Mouse (Mus musculus) left cerebral cortex, adult 18-20 months (tissue): ENCODE results near the gene Grin1. TPM values are rescaled to one million over a fixed set of nuclear protein-coding genes. Genes with fewer than 3 reads are reported as not detected.
"Not testable (repeated sequence)": the region's sequence is repeated elsewhere in the genome, so short reads cannot be mapped to it uniquely, and the experiment has no call there.

Experiments
- DNase-seq, 2 experiments: peaks; one replicate each; pipeline ENCODE4 v3.0.0; 2021 to 2022; ENCODE audit warnings: low spot score in 2 of 2, mixed read lengths in 1 of 2
- total RNA-seq, 2 experiments: library from RNA; stranded (reverse); gene quantifications; 2 replicates each; pipeline ENCODE4 v1.2.3; 2021

The Grin1 gene
- total RNA-seq, 2 experiments from 2014 or later, result 393 to 402 TPM

DNA sequence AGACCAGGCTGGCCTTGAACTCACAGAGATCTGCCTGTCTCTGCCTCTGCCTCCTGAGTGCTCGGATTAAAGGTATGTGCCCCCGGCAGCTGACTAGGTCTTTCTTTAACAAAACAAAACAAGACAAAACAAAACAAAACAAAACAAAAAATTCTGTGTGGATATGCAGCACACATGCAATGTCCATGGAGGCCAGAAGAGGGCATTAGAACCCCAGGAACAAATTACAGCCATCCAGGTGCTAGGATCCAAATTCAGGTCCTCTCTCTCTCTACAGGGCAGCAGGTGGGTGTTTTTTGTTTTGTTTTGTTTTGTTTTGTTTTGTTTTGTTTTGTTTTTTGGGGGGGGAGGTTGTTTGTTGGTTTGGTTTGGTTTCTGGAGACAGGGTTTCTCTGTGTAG is 60.1 kb downstream of the Grin1 start:
- DNase-seq, result no peak

DNA sequence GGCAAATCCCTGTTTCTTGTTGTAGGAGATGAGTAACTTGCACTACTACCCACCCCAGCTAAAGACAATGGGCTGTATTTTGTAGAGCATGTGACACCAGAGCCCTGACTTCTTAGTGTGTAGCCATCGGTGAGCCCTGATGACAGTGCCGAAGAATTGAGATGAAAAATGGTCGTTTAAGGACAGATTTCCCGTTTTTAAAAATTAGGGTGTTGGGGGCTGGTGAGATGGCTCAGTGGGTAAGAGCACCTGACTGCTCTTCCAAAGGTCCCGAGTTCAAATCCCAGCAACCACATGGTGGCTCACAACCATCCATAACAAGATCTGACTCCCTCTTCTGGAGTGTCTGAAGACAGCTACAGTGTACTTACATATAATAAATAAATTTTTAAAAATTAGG is 61.7 kb downstream of the Grin1 start:
- DNase-seq, result not testable (repeated sequence)

DNA sequence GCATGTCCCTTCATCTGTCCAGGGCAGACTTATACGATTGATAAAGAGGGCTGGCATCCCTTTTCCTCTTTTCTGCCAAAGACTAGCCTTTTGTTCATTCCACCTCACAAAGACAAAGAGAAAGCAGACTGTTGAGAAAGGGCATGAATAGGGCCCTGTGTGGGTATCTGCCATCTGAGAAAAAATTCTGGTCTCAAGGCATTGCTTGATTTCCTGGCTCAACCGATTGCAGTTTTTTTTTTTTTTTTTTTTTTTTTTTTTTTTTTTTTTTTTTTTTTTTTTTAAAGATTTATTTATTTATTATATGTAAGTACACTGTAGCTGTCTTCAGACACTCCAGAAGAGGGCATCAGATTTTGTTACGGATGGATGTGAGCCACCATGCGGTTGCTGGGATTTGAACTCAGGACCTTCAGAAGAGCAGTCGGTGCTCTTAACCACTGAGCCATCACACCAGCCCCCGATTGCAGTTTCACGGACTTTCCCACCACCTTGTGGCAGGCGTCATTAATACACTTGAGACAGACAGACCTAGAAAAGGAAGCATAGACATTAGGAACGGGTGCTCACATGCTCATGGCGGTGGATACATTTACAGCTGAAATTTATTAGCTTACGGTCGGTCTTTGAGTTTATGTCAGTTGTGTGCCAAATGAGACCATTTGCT is 62.4 kb downstream of the Grin1 start:
- not testable (repeated sequence) for DNase-seq

DNA sequence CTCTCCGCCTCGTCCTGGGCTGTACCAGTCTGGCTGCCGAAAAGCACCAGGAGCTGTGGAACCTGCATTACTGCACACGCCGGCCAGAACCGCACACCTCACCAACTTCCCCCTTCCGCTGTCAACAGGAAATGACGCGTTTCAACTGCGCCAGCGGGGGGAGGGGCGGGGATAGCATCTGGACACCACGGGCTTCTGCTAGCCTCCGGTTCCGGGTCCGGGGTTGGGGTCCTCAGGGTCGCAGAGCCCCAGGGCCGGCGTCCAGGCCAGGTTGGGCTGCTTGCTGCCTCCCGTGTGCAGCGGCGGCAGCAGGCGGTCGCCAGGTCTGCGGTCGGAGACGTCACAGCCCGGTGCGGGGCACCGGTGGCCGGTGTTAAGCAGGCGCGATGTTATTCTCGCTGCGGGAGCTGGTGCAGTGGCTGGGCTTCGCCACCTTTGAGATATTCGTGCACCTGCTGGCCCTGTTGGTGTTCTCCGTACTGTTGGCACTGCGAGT is 63.7 kb downstream of the Grin1 start, which contains the start of gene Tmem203:
TSS of gene Tmem203 (plus strand) at position 156 of the 496 bp plus-strand sequence.
- peak; percentile 89 for DNase-seq

DNA sequence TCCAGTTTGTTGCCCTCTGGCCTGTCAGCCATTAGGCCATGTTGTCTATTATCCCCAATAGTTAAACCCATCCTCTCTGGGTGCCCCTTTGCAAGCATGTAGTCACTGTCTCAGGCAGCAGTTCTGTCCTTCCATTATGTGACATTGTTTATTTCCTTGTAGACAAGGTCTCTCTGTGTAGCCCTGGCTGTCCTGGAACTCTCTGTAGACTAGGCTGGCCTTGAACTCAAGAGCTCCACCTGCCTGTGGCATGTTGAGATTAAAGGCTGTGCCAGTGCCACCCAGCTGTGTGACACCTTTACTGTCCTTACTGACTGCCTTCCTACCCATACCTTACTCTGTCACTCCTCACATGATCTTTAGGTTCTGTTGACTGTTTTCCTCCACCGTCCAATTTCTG is 66.7 kb downstream of the Grin1 start:
- DNase-seq, result no peak

DNA sequence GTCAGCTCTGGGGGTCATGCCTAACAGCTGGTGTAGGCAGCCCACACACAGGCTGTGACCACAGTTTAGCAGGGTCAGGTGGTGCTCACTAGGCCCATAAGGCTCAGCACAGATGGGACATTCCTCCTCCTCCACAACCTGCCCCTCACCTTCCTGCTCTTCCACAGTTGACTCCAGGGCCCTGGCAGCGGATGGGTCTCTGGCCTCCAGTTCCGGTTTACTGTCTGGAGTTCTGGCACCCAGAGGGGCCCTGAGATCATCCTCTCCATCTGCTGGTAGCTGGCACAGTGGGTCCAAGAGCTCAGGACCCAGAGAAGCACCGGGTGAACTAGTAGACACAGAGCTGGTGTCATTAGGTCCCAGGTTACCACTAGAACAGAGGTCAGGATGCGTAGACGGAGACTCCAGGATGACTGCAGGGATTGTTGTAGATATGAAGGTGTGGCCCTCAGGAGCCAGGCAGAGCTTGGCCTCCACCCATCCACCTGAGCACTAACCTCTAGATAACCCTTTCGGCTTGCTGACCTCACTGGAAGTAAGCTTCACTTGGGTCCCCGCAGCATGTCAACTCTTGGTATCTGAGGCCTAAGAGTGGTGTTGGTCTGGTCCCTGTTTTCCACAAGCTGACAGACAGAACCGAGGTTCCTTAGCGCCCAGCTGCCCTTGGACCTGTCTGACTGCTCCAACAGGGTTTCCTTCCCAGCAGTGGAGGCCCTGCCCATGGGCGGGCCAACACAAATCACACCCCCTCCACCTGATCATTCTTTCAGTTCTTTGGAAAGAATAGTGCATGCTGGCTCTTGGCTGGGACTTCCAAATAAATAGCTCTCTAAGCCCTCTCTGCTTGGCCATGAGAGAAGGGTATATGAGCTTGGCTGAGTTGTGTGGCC is 72.6 kb downstream of the Grin1 start, which contains the start of gene AL732309.1:
TSS of gene AL732309.1 (minus strand) at position 681 of the 890 bp plus-strand sequence.
- no peak for DNase-seq

DNA sequence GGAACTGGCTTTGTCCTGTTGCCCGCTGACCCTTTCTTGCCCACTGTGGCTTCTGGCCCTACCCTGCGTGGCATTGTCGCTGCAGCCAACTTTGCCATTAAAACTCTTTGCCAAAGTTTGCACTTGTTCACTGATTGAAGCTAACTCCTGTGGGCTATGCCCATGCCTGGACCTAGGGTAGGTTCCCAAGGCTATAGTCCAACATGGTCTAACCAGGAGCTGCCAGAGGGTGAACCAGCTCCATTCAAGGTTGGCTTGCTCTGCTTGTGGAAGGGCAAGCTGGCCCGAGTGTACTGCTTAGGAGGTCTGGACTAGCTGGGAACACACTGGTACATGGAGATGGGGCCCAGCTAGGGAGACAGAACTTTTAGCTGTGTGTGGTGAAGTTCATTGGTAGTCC is 74.8 kb downstream of the Grin1 start:
- no peak for DNase-seq

DNA sequence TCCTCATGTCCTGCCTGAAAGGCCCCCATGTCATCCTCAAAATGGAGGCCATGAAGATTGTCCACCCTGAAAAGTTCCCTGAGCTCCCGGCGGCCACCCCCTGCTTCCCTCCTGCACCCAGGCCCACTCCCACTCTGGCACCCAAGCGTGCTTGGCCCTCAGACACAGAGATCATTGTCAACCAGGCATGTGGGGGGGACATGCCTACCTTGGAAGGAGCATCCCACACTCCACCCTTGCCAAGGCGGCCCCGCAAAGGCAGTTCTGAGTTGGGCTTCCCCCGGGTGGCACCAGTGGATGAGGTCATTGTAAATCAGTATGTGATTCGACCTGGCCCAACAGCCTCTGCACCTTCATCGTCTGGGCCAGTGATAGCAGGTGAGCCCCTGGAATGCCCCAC is 75.6 kb downstream of the Grin1 start:
- no peak for DNase-seq

DNA sequence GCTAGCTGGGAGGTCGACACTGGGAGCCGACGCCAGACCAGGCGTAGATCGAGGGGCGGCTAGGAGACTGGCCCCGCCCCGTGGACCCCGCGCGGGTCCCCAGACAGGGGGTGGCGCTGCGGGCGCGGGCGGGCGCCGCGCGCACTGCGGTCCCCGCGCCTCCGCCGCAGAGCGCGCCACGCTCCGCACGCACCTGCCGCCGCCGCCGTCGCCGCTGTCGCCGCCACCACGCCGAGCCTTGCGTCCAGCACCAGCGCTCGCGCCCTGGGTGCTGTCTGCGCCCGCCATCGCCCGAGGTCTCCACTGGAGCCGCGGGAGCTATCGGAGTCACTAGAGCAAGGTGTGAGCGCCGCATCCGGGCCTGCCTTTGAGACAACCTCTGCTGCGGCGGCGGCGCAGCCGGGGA is 76.9 kb downstream of the Grin1 start, which contains the start of the genes Rnf208 and Cysrt1:
TSS of gene Rnf208 (plus strand) at position 155 of the 406 bp plus-strand sequence.
TSS of gene Cysrt1 (minus strand) at position 352 of the 406 bp plus-strand sequence.
- DNase-seq, result peak; percentile 45 to 62

DNA sequence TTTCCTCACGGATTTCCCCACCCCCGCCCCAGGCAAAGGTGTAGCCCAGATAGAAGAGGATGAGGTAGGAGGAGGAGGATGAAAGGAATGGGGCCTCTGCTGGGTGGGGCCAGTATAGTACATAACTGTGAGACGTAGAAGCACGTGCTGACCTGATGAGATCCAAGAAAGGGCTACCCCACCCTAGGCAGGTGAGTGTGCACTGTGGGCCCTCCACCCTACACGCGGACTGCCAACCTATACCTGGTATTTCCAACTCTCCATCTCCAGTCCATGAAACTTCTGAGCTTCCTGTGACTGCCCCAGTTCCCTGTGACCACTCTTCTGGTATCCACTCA is 77.6 kb downstream of the Grin1 start:
- DNase-seq, result no peak

Other genes with a start within 250 kb of the Grin1 start
- not detected for gene Entpd8, start 238.9 kb downstream of the Grin1 start, total RNA-seq
- gene Noxa1, start 224.0 kb downstream of the Grin1 start, total RNA-seq, result not detected
- gene Nrarp, start 138.4 kb downstream of the Grin1 start, total RNA-seq, result 10 to 100 TPM; 19.2 to 23.9 TPM
- 1 to 10 TPM; 2.2 to 2.5 TPM for gene Tor4a, start 122.3 kb downstream of the Grin1 start, total RNA-seq
- gene Nelfb, start 107.7 kb downstream of the Grin1 start, total RNA-seq, result 10 to 100 TPM; 62.1 to 68.6 TPM
- gene Stpg3, start 104.5 kb downstream of the Grin1 start, total RNA-seq, result under 1 TPM; 0.37 to 0.40 TPM
- not detected for gene Fam166a, start 100.4 kb downstream of the Grin1 start, total RNA-seq
- gene Tubb4b, start 94.5 kb downstream of the Grin1 start, total RNA-seq, result 100 to 1,000 TPM; 358 to 360 TPM
- not detected for gene Slc34a3, start 84.8 kb downstream of the Grin1 start, total RNA-seq
- gene Rnf224, start 82.4 kb downstream of the Grin1 start, total RNA-seq, result not detected
- 100 to 1,000 TPM; 252 to 262 TPM for gene Rnf208, start 76.9 kb downstream of the Grin1 start, total RNA-seq
- not detected for gene Cysrt1, start 76.7 kb downstream of the Grin1 start, total RNA-seq
- gene AL732309.1, start 72.3 kb downstream of the Grin1 start, total RNA-seq, result 1 to 10 TPM; 1.4 to 4.1 TPM
- gene Tmem203, start 63.7 kb downstream of the Grin1 start, total RNA-seq, result 10 to 100 TPM; 31.8 to 37.8 TPM
- gene Tprn, start 56.6 kb downstream of the Grin1 start, total RNA-seq, result 10 to 100 TPM; 13.7 to 17.9 TPM
- 10 to 100 TPM; 57.6 to 70.5 TPM for gene Ssna1, start 46.7 kb downstream of the Grin1 start, total RNA-seq
- gene Anapc2, start 46.7 kb downstream of the Grin1 start, total RNA-seq, result 10 to 100 TPM; 87.1 to 87.2 TPM
- not detected for gene Tmem210, start 31.0 kb downstream of the Grin1 start, total RNA-seq
- not detected for gene Lrrc26, start 29.3 kb downstream of the Grin1 start, total RNA-seq
- gene Man1b1, start 13.2 kb upstream of the Grin1 start, total RNA-seq, result 10 to 100 TPM; 62.1 to 62.2 TPM
- 10 to 100 TPM; 30.4 to 38.7 TPM for gene Dpp7, start 37.2 kb upstream of the Grin1 start, total RNA-seq
- gene Uap1l1, start 46.5 kb upstream of the Grin1 start, total RNA-seq, result 10 to 100 TPM; 17.3 to 21.6 TPM
- 1 to 10 TPM; 1.4 to 1.8 TPM for gene Sapcd2, start 53.1 kb upstream of the Grin1 start, total RNA-seq
- gene Entpd2, start 76.7 kb upstream of the Grin1 start, total RNA-seq, result 10 to 100 TPM; 13.6 to 13.8 TPM
- gene Npdc1, start 80.2 kb upstream of the Grin1 start, total RNA-seq, result 100 to 1,000 TPM; 328 to 341 TPM
- gene Fut7, start 104.1 kb upstream of the Grin1 start, total RNA-seq, result under 1 TPM; 0.21 to 0.56 TPM
- gene Abca2, start 109.5 kb upstream of the Grin1 start, total RNA-seq, result 100 to 1,000 TPM; 155 to 165 TPM
- 1 to 10 TPM in 1 of 2 experiments, not detected in 1; 1.5 TPM for gene Clic3, start 137.7 kb upstream of the Grin1 start, total RNA-seq
- 10 to 100 TPM; 64.5 to 69.1 TPM for gene Paxx, start 141.9 kb upstream of the Grin1 start, total RNA-seq
- gene Ptgds, start 150.9 kb upstream of the Grin1 start, total RNA-seq, result 1,000 to 10,000 TPM; 2,769 to 3,095 TPM
- gene Lcn12, start 174.7 kb upstream of the Grin1 start, total RNA-seq, result not detected
- gene Fbxw5, start 181.6 kb upstream of the Grin1 start, total RNA-seq, result 100 to 1,000 TPM; 105 to 114 TPM
- under 1 TPM; 0.52 to 0.74 TPM for gene C8g, start 182.5 kb upstream of the Grin1 start, total RNA-seq
- gene Traf2, start 227.8 kb upstream of the Grin1 start, total RNA-seq, result 10 to 100 TPM; 11.6 to 11.9 TPM
- 100 to 1,000 TPM; 199 to 203 TPM for gene Edf1, start 238.7 kb upstream of the Grin1 start, total RNA-seq